Comparison of ENCODE assay signal across 20 mouse cellular contexts in the genomic region with DNA sequence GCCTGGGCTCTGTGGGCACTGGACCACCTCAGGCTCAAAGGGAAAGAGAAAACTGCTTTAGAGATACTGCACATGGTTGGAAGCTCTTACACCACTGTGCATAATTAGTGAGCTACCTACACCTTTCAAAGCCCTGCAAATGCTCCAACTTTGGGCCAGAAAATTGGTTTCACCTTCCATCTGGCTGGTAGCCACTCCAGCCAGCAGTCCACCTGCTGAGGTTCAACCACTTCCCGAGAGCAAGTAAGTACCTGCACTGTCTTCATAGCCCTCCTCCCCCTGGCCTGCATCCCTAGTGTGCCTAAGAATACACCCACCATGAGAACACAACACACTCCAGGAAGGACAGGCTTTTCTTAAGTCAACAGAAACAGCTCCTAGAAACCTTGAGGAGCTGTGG.
"Had no signal": no experiment of that assay in that cellular context is flagged by ENCODE, and none has a peak within 500 bp of the region (broad histone marks: within the 10 kb centered on the region; RNA-seq: fewer than 3 reads in every experiment).

No protein-coding gene starts in this region.

- H3K27ac ChIP-seq: kidney, embryonic 15.5 days; limb, embryonic 12.5 days; limb, embryonic 15.5 days; liver, embryonic 14.5 days; macrophage; midbrain, embryonic 12.5 days; midbrain, embryonic 15.5 days; neural tube, embryonic 12.5 days; neural tube, embryonic 15.5 days; stomach, embryonic 15.5 days had no signal

- H3K4me1 ChIP-seq: kidney, embryonic 15.5 days; limb, embryonic 12.5 days; midbrain, embryonic 12.5 days; midbrain, embryonic 15.5 days; neural tube, embryonic 12.5 days; neural tube, embryonic 15.5 days; stomach, embryonic 15.5 days had no signal

- ATAC-seq: liver, postnatal 0 days; lung, postnatal 0 days; midbrain, embryonic 15.5 days had no signal

- H3K4me3 ChIP-seq: kidney, embryonic 15.5 days; limb, embryonic 12.5 days; limb, embryonic 15.5 days; midbrain, embryonic 12.5 days; midbrain, embryonic 15.5 days; neural tube, embryonic 12.5 days; neural tube, embryonic 15.5 days; stomach, embryonic 15.5 days had no signal

- H3K9me3 ChIP-seq: kidney, embryonic 15.5 days; limb, embryonic 12.5 days; limb, embryonic 15.5 days; midbrain, embryonic 12.5 days; midbrain, embryonic 15.5 days; neural tube, embryonic 12.5 days; neural tube, embryonic 15.5 days; stomach, embryonic 15.5 days had no signal

- DNase-seq: kidney, postnatal 10 days; kidney, postnatal 36 days; left cerebral cortex, postnatal 4 days; liver, postnatal 0 days; lung, embryonic 14.5 days; right cerebral cortex, postnatal 25 days; spleen, adult 18-20 months; thymus, postnatal 25 days had no signal

- H3K27me3 ChIP-seq: kidney, embryonic 15.5 days; limb, embryonic 12.5 days; limb, embryonic 15.5 days; midbrain, embryonic 12.5 days; midbrain, embryonic 15.5 days; neural tube, embryonic 12.5 days; neural tube, embryonic 15.5 days; stomach, embryonic 15.5 days had no signal

- H3K9ac ChIP-seq: kidney, embryonic 15.5 days; limb, embryonic 12.5 days; limb, embryonic 15.5 days; liver, embryonic 14.5 days; liver, postnatal 0 days; lung, embryonic 14.5 days; midbrain, embryonic 12.5 days; midbrain, embryonic 15.5 days; neural tube, embryonic 12.5 days; neural tube, embryonic 15.5 days; stomach, embryonic 15.5 days had no signal

- H3K4me2 ChIP-seq: kidney, embryonic 15.5 days; limb, embryonic 12.5 days; limb, embryonic 15.5 days; liver, embryonic 11.5 days; lung, embryonic 14.5 days; midbrain, embryonic 12.5 days; midbrain, embryonic 15.5 days; neural tube, embryonic 12.5 days; neural tube, embryonic 15.5 days; stomach, embryonic 15.5 days had no signal
